Mouse (Mus musculus) urinary bladder, postnatal 25 days (tissue): ENCODE measurements around the gene Zfp871.

Experiments
- DNase-seq: peaks from one replicate; pipeline ENCODE4 v3.0.0; 2022; ENCODE audit warnings: low spot score

Zfp871 gene

DNA sequence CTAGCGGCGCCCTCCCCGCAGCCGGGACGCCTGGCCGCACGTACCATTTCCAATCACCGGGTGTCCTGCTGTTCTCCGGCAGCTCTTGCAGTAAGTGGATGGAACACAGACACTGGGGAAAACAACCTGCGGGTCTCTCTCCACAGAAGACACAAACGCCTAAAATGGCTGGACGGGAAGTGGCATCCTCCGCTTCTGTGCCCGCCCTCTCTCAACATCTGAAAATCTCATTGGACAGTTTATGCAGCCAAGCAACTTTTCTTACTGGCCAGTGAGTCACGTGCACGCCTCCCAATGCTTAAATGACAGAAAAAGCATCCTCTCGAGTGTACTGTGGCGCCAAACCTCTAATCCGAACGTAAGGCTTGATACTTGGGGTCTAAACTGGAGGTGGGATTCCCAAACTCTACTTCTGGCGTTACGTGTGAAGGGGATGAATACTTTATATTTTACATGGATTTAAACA lies at the start of gene Zfp871:
TSS of gene Zfp871 (minus strand) at position 194 of the 466 bp plus-strand sequence.
- DNase-seq = peak; percentile 61

DNA sequence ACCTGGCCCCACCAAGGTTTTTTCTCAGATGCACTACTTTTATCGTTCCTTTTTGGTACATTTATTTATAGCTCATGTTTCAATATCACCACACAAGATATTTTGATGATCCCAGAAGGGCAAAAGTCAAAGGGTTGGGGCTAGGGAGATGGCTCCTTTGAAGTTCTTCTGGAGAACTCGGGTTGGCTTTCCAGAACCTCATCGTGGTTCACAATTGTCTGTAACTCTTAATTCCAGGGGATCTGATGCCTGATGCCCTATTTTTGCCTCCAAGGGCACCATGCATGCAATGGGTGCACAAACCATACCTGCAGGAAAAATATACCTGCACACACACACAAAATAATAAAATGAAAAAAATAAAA lies 42.3 kb upstream of the Zfp871 start:
- DNase-seq = no peak

DNA sequence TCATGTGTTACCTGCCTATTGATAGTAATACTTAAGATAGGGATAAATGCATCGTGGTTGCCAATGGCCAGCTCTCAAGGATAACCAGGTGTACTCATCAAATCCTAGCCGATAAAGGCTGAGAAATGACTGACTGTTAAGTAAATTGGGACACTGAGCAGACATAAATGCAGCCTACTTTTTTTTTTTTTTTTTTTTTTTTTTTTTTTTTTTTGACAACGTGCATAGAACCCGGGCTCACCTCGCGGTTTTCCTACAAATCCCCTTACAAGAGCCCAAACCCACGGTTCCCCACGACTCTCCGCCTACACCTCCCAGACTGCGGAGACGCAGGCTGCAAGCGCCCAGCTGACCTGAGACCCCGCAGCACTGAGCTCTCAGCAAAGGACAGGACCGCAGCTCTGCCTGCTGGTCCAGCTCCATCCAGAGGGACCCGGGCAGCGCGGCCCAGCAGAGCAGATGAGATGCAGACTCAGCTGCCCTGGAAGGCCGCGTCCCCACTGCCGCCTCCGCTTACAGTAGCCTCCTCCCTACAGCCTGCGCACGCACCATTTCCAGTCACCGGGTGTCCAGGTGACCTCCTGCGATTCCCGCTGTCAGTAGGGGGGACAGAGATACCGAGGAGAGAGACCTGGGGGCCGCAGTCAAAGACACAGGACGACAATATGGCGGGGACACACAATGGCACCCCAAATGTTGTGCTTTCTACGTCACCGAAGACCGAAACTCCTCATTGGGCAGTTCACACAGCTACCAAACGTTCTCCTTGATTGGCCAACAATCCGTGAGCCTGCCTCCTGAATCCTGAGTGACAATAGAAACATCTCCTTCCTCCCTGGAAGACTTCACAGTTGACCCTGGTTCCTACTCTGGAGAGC lies 41.7 kb upstream of the Zfp871 start, which contains the start of gene Zfp799:
TSS of gene Zfp799 (minus strand) at position 722 of the 878 bp plus-strand sequence.
- peak; percentile 51 for DNase-seq

DNA sequence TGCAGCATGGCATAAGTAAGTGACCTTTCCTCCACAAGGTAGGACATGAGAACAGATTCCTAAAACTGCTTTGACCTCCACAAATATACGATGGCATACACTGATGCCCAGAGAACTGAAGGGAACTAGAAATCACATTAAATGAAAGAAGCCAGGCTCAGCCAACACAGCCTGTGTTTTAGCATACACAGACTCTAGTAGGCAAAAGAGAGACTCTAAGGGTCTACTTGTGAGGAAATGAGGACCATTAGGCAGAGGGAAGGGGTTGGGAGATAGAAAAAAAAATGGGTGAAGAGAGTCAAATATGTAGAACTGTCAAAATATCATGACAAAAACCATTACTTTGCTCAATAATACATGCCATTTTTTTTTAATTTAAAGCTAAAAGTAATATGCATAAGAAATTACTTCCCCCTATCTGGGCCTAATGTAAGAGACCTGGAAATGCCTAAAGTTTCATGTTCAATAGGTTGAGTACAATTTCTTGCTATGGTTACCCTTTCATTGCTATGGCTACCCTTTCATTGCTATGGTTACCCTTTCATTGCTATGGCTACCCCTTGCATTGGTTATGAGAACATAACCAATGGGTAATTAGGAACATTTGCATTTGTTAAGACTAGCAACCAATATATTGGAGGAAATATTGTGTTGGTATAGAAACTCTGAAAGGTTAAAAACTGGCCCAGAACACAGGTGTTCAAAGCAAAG lies 28.1 kb upstream of the Zfp871 start:
- no peak for DNase-seq

DNA sequence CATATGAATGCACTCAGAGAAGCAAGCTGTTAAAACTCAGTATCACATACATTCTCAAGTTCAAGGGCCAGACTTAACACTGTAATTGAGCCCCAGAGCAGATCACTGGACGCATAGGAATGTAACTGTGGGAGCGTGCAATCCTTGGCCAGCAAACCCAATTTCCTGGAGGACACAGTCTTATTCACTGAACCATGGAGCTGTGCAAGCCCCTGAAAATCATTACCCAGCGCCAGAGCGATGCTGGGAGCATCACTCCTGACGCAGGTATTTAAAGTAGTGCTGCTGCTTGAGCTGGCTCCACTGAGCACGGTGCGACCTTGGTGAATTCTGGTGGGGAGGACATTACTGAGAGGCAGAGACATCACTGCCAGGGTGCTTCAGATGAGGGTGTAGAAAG lies 26.0 kb upstream of the Zfp871 start:
- DNase-seq = no peak

DNA sequence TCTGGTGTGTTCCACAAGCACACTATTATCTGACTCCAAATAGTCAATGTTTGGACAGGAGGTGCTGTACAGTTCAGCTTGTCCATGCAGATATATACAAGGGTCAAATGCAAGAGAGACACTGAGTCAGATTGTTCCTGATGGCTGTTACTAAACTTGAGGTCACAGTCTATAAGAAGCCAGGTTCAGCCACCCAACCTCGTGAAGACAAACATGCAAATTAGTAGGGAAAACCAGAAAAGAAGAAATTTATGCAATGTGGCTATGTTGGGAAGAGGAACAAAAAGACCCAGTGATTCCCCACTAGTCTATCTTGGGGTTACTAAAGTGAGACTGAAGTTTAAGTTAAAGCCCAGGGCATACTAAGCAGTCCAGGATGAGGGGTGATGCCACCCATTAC lies 22.6 kb upstream of the Zfp871 start:
- no peak for DNase-seq

DNA sequence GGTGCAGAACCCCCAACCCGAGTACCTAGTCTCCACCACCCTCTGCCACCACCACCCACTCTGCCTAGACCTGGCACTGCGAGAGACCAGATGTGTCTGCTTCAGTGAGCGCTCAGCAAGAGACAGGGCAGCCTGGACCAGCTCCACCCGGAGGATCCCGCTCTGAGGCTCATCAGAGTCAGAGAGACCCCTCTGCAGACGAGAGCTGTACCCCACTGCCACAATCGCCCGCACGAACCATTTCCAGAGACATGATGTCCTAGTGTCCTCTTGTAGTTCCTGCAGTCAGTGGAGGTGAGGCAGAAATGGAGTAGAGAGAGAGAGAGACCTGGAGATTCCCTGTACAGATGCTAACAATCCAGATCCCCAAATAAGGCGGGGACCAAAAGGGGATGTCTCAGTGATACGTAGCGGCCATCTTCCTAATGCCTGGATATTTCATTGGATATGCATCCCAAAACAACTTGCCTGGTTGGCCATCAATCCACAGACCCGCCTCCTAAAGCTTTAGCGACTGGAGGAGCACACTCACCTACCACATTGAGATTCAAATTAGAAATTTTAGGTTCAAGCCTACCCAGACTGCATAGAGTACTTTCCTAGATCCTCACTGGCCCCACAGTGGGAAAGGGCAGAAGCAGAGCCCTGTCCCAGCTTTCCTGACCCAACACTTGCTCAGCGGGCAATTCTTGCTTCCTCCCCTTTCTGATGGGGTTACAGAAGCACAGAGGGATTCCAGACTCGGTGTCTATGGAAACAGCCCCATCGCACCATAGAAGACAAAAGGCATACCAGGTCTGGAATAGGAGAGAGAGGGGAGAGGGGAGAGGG lies 21.7 kb upstream of the Zfp871 start, which contains the start of gene Zfp811:
TSS of gene Zfp811 (minus strand) at position 388 of the 831 bp plus-strand sequence.
- DNase-seq = no peak

DNA sequence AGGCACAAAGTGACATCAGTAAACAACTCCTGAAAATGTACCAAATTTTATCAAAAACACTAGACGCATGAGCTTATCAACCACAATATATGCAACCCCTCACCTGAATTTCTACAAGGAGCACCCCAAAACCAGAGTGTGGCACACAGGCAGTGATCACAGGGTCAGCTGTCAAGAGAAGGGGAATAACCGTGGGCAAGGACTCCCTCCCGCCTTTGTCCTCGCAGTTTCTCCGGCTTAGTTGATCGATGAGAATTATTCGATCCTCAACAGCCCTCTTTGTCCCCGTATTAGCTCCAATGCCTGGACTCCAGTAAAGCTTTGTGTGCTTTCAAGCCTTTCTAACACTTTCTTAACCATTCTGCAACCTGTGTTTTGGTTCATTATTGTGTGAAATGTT lies 20.8 kb upstream of the Zfp871 start:
- DNase-seq = no peak

DNA sequence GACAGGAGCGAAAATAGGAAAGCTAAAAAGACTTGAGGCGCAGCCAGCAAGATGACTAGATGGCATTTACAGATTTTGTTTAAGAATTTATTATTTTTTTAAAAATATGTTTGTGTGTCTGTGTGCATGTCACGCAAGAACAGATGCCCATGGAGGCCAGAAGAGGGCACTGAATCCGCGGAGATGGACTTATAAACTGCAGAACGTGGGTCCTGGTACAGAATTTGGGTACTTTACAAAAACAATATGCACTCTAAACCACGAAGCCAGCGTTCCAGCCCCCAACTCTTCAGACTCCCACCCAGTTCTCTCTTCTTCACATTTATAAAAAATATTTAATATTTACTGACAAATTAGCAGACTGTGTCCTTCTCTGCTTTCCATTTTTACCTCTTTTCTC lies 1.2 kb upstream of the Zfp871 start:
- no peak for DNase-seq

DNA sequence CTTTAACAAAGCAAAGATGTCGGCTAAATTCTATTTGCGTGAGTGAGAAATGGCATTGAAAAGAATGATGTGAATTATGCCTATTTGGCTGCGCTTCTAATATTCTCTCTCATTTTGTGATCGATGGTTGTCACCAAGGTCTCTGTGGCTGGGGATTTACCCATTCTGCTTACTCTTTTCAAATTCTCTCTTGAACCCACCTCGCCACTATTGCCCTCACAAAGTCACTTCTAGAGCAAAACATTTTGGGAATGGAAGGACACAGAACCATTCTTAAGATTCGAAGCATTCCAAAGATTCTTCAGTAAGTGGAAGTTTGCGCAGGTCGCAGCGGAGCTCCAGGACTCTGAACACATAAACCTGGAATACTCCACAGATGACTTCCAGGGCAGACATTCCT lies 489 bp upstream of the Zfp871 start:
- DNase-seq = no peak

DNA sequence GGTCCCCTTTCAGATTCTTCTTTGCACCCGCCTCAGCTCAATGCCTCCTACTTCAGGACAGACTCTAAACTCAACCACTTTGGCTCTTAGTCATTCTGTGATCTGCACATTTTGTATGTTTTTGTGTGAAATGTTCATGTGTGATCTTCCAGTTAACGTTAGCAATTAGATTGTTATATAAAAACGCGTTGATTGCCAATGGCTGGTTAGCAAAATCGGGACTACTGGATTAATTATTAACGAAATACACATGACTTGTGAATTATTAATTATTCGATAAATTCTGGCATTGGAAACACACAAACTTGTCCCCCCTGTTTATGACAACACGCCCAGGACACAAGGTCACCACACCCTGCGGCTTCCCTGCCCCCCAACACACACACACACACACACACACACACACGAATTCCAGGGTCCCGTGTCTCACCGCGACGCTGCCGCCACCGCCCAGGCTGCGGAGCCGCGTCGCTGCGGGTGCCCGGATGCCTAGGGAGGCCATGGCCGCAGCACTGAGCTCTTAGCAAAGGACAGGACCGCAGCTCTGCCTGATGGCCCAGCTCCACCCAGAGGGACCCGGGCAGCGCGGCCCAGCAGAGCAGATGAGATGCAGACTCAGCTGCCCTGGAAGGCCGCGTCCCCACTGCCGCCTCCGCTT lies 522 bp downstream of the Zfp871 start:
- DNase-seq = no peak

DNA sequence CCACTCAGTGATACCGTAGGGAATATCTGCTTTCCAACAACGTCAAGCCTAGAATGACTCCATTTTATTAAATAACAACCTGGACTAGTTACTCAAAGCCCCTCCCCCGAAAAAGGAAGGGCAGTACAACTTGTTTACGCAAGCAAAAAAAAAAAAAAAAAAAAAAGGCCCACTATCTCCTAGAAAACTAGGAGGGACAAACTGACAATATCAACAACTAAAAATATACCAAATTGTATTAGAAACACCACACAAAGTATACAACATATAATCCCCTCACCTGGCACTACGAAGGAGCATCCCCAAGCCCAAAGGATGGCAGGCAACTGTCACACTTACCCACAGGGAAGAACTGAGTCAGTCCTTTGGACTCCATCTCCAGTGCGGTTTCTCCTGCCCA lies 1.1 kb downstream of the Zfp871 start:
- DNase-seq = no peak

DNA sequence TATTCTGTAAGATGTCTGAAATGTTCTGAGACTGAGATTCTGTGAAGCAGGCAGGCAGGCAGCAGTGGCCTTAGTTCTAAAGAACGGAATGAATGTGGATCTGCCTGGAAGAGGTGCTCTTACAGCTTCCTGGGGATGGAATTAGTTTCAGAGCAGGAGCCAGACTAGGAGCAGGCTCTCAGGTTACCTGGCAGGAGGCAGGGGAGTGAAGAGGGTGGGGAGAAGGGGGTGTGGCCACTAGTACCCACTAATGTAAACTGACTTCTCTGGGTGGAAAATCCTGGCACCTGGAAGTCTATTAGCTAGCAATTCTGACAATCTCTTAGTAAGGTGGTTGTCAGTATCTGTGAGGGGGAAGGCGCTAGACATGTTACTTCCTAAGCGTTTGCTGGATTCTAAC lies 2.4 kb downstream of the Zfp871 start:
- no peak for DNase-seq

DNA sequence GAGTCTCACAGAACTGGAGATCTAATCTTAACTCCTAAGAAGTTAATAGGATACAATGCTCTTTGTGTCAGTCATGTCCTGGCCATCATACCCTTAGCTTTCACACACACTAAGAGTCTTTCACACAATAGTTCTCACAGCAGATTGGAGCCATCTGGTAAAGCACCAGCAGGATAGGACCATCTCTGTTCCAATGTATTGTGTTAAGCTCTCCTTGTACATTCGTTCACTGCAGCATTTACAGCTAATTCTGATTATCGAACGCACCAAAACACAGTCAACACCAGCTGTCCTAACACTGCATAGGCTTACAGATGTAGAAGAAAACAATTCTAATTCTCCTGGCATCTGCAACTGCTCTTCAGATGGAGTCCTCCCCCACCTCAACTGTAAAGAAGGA lies 10.5 kb downstream of the Zfp871 start:
- no peak for DNase-seq

DNA sequence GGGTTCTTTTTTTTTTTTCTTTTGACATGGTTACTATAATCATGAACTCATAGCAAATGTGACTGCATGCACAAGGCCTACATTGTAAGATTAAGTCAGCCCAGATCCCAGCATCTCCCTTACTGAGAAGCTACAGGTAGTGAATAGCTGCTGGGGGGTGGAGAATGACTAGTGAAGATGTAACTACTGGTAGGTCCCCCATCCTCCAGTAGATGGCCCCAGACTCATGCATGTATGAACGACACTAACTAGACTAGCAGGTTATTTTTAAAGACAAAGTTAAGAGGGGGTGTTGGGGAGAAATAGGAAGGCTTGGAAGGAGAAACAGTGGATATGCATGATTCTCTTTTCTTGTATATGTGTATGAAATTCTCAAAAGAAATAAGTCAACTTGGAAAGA lies 16.9 kb downstream of the Zfp871 start:
- no peak for DNase-seq

DNA sequence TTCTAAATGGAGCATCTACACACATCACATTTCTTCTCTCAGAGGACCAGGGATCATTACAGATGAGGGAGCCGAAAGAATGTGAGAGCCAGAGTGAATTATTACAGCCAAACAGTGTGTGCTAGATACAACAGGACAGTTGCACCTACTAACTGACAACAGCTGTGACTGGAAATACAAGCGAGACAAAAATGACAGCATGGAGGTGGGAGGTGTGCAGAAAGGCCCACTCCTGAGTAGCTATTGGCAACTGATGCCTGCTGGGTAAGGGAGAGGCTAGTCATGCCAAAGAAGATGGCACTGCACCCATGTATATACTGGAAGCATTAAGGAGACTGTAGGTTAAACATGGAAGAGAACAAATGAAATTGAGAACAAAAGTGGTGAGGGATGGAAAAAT lies 21.7 kb downstream of the Zfp871 start:
- DNase-seq = no peak

DNA sequence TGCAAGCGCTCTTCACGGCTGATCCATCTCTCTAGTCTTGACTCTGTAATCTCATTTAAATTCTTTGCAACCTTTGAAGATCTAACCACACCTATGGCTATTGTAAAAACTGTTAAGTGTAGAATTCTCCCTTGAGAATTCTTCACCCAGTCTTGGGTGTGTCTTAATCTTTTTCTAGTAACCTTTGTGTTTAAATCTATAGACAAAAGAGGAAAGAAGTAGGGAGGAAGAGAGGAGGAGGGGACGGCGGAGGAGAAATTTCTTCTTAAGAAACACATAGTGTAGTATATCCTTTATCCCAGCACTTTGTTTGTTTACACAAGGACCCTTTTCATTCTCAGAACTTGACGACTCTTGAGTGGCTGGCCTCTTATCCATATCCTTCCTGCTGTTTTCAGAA lies 30.8 kb downstream of the Zfp871 start:
- no peak for DNase-seq

DNA sequence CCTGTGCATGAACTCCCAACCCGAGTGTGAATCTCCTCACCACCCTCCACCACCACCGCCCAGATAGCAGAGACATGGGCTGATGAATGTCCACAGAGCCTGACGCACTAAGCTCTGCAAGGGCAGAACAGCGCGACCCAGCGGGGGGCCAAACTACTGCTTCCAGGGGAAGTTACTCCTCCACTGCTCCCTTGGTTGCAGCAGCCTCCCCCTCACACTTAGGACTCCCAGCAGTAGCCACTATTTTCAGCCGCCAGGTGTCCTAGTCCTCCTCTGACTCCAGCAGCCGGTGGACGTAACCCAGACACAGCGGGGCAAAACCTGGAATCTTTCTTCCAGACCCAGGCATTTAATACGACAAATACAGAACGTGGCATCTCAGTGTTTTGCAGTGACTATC lies 34.5 kb downstream of the Zfp871 start:
- no peak for DNase-seq

DNA sequence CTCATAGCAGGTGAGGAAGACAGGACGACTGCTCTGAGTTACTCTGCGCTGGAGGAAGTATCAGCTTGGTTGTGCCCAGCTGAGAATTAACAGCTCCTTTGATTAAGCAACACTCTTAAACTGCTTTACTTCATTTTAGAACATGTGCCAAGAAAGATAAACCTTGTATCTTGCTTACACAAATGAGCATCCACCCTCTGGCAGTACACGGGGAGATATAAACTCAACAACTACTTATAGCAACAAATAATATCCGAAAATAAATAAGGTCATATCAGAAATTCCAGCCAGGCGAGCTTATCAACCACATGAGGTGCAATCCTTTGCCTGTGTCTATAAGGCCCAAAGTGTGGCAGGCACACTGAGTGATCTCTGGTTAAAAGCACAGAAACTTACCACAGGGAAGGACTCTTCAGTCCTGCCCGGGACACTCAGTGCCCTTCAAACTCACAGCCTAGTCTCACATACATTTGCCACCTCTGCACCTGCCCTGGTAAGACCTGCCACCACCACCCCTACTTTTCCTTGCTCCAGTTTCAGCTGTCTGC lies 35.2 kb downstream of the Zfp871 start:
- no peak for DNase-seq

DNA sequence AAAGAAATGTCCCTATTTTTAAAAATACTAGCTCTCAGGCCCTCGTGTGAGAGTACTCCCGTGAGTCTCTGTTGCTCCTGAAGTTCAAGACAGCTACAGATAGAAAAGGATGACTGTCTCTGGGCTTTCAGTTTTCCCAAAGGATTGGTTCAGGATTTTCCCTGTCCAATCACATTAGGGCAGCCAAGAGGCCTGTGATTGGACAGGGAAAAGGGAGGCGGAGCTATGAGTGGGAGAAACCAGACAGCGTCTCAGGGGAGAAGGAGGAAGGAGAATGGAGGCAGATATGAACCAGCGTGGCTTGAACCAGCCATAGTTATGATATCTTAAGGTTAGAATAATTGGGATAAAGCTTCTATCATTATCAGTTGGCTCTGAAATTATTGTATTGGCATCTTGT lies 37.5 kb downstream of the Zfp871 start:
- DNase-seq = no peak

DNA sequence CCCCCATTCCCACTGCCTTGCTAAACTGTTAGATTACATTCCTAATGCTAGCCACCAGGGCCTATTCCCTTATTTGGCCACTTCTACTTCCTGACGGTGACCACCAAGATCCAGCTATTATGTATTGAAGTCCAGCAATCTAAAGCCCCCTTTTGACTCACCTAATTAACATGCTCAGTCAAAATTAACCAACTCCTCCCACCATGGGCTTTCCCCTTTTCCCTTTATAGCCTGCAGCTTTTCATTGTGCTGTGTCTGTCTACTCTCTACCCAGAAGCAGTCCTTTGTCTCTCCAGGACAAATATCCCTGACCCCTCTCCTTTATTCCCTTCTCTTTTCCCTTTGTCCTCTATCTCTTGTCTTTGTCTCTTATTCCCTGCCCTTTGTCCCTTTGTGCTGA lies 47.0 kb downstream of the Zfp871 start:
- DNase-seq = no peak

DNA sequence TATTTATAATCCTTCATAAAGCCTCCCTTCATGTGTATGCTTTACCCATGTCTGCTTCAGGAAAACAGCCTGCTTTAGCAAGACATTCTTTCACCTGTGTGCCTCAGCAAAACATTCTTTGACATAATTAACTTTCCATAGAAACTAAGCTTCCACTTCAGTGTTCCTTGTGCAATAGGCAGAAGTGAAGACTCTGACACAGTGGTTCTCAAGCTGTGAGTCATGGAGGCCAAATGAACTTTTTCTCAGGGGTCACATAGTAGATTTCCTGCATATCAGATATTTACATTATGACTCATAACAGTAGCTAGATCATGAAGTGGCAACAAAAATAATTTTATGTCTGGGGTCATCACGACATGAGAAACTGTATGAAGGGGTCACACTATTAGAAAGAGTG lies 49.7 kb downstream of the Zfp871 start:
- no peak for DNase-seq
